Mouse (Mus musculus) limb, embryonic 11.5 days (tissue): ENCODE data around the gene Tmem150c. TPM values are rescaled to one million over a fixed set of nuclear protein-coding genes. Genes with fewer than 3 reads are reported as not detected.

Experiments used
- ATAC-seq: fragments of 200-750 bp; cut with Nextera tagmentation; 2 replicates; pipeline ENCODE4 v1.8.0; 2017; ENCODE audit warnings: low read depth; ENCODE audit not compliant: insufficient number of reproducible peaks, low FRiP score, low TSS enrichment
- DNase-seq: peaks from one replicate; pipeline ENCODE4 v3.0.0-alpha.2; 2015; ENCODE audit warnings: low spot score
- H3K27ac ChIP-seq: fragments of 300-500 bp; sonication (generic); replicated peaks from 2 replicates; pipeline ENCODE4 v1.5.1; 2014; ENCODE audit warnings: low read depth, mild to moderate bottlenecking, low read length
- H3K27me3 ChIP-seq: fragments of 300-500 bp; sonication (generic); 2 replicates; pipeline ENCODE4 v1.6.1; 2014; ENCODE audit warnings: mild to moderate bottlenecking, low read length, mixed read lengths; ENCODE audit not compliant: control insufficient read depth, insufficient read depth
- H3K36me3 ChIP-seq: fragments of 300-500 bp; sonication (generic); 2 replicates; pipeline ENCODE4 v1.6.1; 2014; ENCODE audit warnings: mild to moderate bottlenecking, low read length, moderate library complexity, mixed read lengths; ENCODE audit not compliant: control insufficient read depth, insufficient read depth
- H3K4me1 ChIP-seq: fragments of 300-500 bp; sonication (generic); 2 replicates; pipeline ENCODE4 v1.6.1; 2014; ENCODE audit warnings: low read length, mixed read lengths; ENCODE audit not compliant: control insufficient read depth, insufficient read depth
- H3K4me2 ChIP-seq: fragments of 300-500 bp; sonication (generic); 2 replicates; pipeline ENCODE4 v1.6.1; 2014; ENCODE audit warnings: low read depth, mild to moderate bottlenecking, moderate library complexity; ENCODE audit not compliant: severe bottlenecking
- H3K4me3 ChIP-seq: fragments of 300-500 bp; sonication (generic); 2 replicates; pipeline ENCODE4 v1.5.1; 2014; ENCODE audit warnings: low read depth, low read length
- H3K9ac ChIP-seq: fragments of 300-500 bp; sonication (generic); 2 replicates; pipeline ENCODE4 v1.6.1; 2014; ENCODE audit warnings: mild to moderate bottlenecking, low read length
- H3K9me3 ChIP-seq: fragments of 300-500 bp; sonication (generic); 2 replicates; pipeline ENCODE4 v1.6.1; 2016; ENCODE audit warnings: low read length; ENCODE audit not compliant: control insufficient read depth
- WGBS: fragments of 180-500 bp; shearing (Covaris S2); extraction: QIAGEN DNeasy Blood & Tissue Kit; methylation state at CpG from one replicate; pipeline ENCODE4 v1.1.7; 2014; 5-methylcytosine and 5-hydroxymethylcytosine counted together
- polyA plus RNA-seq: library from polyadenylated mRNA; unstranded; fragments of >200 nt; fragmentation: Nextera tagmentation; extraction: Ambion mirVana; gene quantifications from 2 replicates; pipeline ENCODE4 v1.2.1, GENCODE M21; 2014

The Tmem150c gene
- polyA plus RNA-seq, 1 experiment from 2014 or later: 0.40 TPM

DNA sequence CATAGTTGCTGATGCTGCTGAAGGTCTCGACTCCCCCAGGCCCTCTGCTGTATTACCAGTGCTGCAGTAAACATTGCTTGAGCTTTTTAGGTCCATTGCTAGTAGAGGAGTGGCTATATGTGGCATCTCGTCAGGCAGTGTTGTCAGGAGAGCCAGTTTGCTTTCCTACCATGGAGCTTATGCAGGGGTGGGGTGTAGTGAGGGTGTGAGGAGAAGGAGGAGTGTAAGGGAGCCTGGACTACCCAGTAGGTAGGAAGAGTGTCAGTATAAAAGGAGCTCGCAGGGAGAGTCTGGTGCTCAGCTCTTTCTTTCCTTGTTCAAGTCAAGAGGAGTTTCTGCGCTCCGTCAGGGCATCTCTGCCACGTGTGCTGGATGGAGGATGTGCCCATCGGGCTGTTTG lies 106.9 kb downstream of the Tmem150c start:
- no peak overlapping the region for H3K27ac ChIP-seq
- no peak overlapping the region for H3K9ac ChIP-seq
- H3K4me3 ChIP-seq: no peak overlapping the region
- H3K4me1 ChIP-seq: peaks cover 6% of the 10 kb centered on the region
- WGBS: 93% methylated on average over 7 of the region's 7 CpGs
- DNase-seq: no peak
- no peaks in the 10 kb centered on the region; the same call in 1 of the 2 replicates for H3K36me3 ChIP-seq
- no peaks in the 10 kb centered on the region for H3K27me3 ChIP-seq
- ATAC-seq: no peak
- no peak overlapping the region for H3K4me2 ChIP-seq
- no peaks in the 10 kb centered on the region; the same call in 1 of the 2 replicates for H3K9me3 ChIP-seq

DNA sequence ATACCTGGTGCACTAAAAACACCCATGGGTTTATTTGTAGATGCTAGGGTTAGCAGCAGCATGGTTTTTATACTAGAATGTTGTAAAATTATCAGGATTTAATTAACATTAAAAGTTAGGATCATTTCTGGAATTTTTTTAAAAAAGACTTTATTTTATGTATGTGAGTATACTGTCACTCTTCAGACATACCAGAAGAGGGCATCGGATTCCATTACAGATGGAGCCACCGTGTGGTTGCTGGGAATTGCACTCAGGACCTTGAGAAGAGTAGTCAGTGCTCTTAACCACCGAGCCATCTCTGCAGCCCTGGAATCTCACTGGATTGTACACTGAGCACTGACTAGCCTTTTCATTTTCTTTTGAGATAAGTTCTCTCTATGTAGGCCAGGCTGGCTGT lies 109.7 kb downstream of the Tmem150c start:
- ATAC-seq (no peak), DNase-seq (no peak)
- Histone ChIP-seq H3K27ac (no peak overlapping the region), H3K4me2 (no peak overlapping the region), H3K9me3 (no peaks in the 10 kb centered on the region; the same call in 1 of the 2 replicates), H3K36me3 (no peaks in the 10 kb centered on the region; the same call in 1 of the 2 replicates), H3K4me3 (no peak overlapping the region), H3K9ac (no peak overlapping the region), H3K4me1 (no peaks in the 10 kb centered on the region), H3K27me3 (no peaks in the 10 kb centered on the region)
- WGBS: 98% methylated on average over 3 of the region's 3 CpGs

DNA sequence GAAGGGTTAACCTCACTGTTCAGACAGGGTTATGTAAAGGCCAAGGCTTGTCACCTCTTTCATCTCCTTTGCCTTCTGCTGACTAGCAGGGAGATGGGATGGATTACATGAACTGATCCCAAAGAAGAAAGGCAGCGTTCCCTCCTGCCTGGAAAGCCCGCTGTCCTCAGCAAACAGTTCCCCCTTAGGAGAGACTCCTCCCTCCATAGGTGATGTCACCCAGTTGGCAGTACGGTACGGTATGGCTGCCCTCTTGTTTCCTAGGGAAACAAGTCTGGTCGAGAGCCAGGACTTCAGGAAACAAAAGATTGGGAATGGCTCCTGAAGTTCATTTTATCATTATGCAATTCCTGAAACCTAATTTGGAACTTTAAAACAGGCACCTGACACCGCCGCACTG lies 111.7 kb downstream of the Tmem150c start:
- H3K36me3 ChIP-seq: no peaks in the 10 kb centered on the region; the same call in 1 of the 2 replicates
- no peak for ATAC-seq

GRCm38 (mm10) chr5:100047143-100047640 lies 112.4 kb downstream of the Tmem150c start:
- Histone ChIP-seq H3K9ac (no peak overlapping the region), H3K4me2 (no peak overlapping the region), H3K4me3 (no peak overlapping the region), H3K27ac (no peak overlapping the region), H3K4me1 (no peaks in the 10 kb centered on the region), H3K27me3 (no peaks in the 10 kb centered on the region), H3K9me3 (no peaks in the 10 kb centered on the region; the same call in 1 of the 2 replicates), H3K36me3 (no peaks in the 10 kb centered on the region; the same call in 1 of the 2 replicates)
- ATAC-seq: no peak
- 72% methylated on average over 8 of the region's 8 CpGs for WGBS
- no peak for DNase-seq

More for the DNA sequence above, 111.7 kb downstream of the Tmem150c start:
- WGBS: 76% methylated on average over 7 of the region's 7 CpGs
- no peaks in the 10 kb centered on the region; the same call in 1 of the 2 replicates for H3K9me3 ChIP-seq
- no peak for DNase-seq
- no peak overlapping the region for H3K27ac ChIP-seq
- no peaks in the 10 kb centered on the region for H3K4me1 ChIP-seq
- no peak overlapping the region for H3K4me2 ChIP-seq
- H3K9ac ChIP-seq: no peak overlapping the region
- H3K27me3 ChIP-seq: no peaks in the 10 kb centered on the region
- no peak overlapping the region for H3K4me3 ChIP-seq

DNA sequence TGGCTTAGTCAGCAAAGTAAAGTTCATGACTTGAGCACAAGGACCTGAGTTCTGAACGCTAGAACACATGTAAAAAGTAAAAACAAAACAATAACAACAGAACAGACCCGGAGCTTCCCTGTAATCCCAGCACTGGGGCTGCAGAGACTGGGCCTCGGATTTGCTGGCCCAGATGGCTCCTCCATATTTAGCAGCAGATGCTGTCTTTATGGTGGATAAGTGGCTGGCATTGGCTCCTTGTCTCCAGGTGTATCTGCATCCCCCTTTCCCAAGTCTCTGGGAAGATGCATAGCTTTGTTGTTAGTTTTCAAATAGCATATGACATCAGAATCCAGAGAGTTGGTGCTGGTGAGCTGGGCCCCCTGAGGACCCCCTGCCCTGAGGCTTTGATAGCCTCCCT lies 113.5 kb downstream of the Tmem150c start:
- DNase-seq: no peak
- no peak overlapping the region for H3K4me3 ChIP-seq
- no peak for ATAC-seq
- no peaks in the 10 kb centered on the region; the same call in 1 of the 2 replicates for H3K36me3 ChIP-seq
- no peaks in the 10 kb centered on the region for H3K9me3 ChIP-seq
- H3K27me3 ChIP-seq: no peaks in the 10 kb centered on the region
- no peak overlapping the region for H3K4me2 ChIP-seq
- no peak overlapping the region for H3K9ac ChIP-seq
- H3K4me1 ChIP-seq: no peaks in the 10 kb centered on the region
- WGBS: 78% methylated on average over 3 of the region's 3 CpGs
- no peak overlapping the region for H3K27ac ChIP-seq

DNA sequence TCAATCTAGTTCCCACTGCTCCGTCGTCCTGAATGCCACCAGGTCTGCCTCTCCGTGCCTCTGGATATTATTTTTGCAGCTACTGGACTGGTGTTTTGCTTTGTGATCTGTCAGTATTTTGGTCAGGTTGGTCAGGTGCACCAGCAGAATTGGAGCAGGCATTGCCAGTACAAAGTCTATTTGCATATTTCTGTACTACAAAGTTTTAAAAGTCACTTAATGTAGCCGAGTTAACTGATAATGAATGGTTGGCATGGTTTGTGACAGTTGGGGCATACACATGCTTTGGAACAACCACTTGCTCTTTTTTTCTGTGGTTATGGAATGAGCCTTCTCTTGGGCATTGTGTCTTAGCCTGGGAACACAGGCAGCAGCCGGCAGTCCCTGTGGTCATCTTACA lies 115.0 kb downstream of the Tmem150c start:
- Histone ChIP-seq H3K4me1 (no peaks in the 10 kb centered on the region), H3K27me3 (no peaks in the 10 kb centered on the region), H3K4me3 (no peak overlapping the region), H3K9ac (no peak overlapping the region), H3K9me3 (no peaks in the 10 kb centered on the region), H3K4me2 (no peak overlapping the region), H3K36me3 (no peaks in the 10 kb centered on the region; the same call in 1 of the 2 replicates), H3K27ac (no peak overlapping the region)
- 87% methylated on average over 5 of the region's 5 CpGs for WGBS
- DNase-seq (no peak), ATAC-seq (no peak)

- no peak for DNase-seq
- no peak overlapping the region for H3K4me2 ChIP-seq
- ATAC-seq: no peak
- no peak overlapping the region for H3K27ac ChIP-seq
- H3K4me1 ChIP-seq: no peaks in the 10 kb centered on the region
- H3K9me3 ChIP-seq: no peaks in the 10 kb centered on the region
- no peaks in the 10 kb centered on the region for H3K36me3 ChIP-seq
- 83% methylated on average over 4 of the region's 4 CpGs for WGBS
- H3K9ac ChIP-seq: no peak overlapping the region
- no peak overlapping the region for H3K4me3 ChIP-seq
- no peaks in the 10 kb centered on the region for H3K27me3 ChIP-seq
These were observed 115.6 kb downstream of the Tmem150c start for GRCm38 (mm10) chr5:100044030-100044429.

- H3K27ac ChIP-seq: no peak overlapping the region
- H3K4me2 ChIP-seq: no peak overlapping the region
- H3K36me3 ChIP-seq: no peaks in the 10 kb centered on the region
- DNase-seq (no peak), ATAC-seq (no peak)
- no peak overlapping the region for H3K4me3 ChIP-seq
- 93% methylated on average over 5 of the region's 5 CpGs for WGBS
- H3K27me3 ChIP-seq: no peaks in the 10 kb centered on the region
- no peak overlapping the region for H3K9ac ChIP-seq
- no peaks in the 10 kb centered on the region for H3K4me1 ChIP-seq
- no peaks in the 10 kb centered on the region for H3K9me3 ChIP-seq
These were observed 116.2 kb downstream of the Tmem150c start for GRCm38 (mm10) chr5:100043361-100043760.

DNA sequence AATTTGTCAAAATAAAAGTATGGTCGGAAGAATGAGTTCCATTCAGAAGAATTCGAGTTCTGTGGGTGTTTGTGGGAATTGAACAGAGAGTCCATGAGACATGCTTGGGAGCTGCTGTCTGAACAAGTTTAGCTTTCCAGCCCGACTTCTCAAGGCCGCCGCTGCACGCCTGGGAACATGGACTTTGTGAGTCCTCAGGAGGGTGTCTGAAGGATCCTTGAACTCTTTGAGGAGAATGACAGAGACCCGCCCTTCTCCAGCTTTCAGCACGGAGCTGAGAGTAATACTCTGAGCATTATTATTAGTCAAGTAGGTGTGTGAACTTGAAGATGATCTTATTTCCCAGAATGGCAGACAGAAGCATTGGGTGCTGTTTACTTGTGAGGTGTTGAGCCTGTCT lies 117.1 kb downstream of the Tmem150c start:
- Histone ChIP-seq H3K9ac (no peak overlapping the region), H3K36me3 (no peaks in the 10 kb centered on the region), H3K4me2 (no peak overlapping the region), H3K9me3 (no peaks in the 10 kb centered on the region), H3K4me1 (no peaks in the 10 kb centered on the region), H3K27me3 (no peaks in the 10 kb centered on the region), H3K4me3 (no peak overlapping the region), H3K27ac (no peak overlapping the region)
- 96% methylated on average over 8 of the region's 8 CpGs for WGBS
- no peak for ATAC-seq
- DNase-seq: no peak
